Mouse (Mus musculus): ENCODE results near the gene Atg4a-ps.

DNA sequence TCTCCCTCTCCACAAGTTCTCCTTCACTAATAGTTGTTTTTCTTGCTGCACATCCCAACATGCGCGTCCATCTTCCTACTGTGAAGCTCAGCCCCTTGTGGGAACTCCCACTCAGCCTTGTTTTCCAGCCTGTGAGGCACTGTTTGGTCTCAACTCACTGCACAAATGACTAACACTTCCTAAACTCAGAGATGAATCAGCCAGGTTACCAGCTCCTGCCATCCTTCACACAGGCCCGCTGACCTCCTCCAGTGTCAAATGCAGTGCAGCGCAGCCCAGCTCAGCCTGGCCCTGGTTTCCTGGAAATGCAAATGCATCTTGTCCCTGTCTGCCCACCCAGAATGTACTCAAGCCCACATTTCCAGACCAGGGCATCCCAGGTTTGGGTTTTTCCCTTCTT lies 36.6 kb upstream of the Atg4a-ps start:
- TF ChIP-seq POLR2A (IDR thresholded peaks at IDR 0.05; ENCODE audit: low read depth, low read length) (no peak), CHD1 (IDR thresholded peaks at IDR 0.05; ENCODE audit: low read depth, low read length) (no peak), PAX5 (IDR thresholded peaks at IDR 0.05; ENCODE audit: low read length) (no peak), CTCF (conservative IDR thresholded peaks at IDR 0.05 in 1 of 2, IDR thresholded peaks at IDR 0.05 in 1 of 2; ENCODE audit: low read depth in 2 of 2, low read length in 2 of 2) (no peak), MAFK (IDR thresholded peaks at IDR 0.05; ENCODE audit: insufficient replicate concordance, low read length) (no peak), JUND (conservative IDR thresholded peaks at IDR 0.05; ENCODE audit: low read depth, low read length) (no peak), MAX (IDR thresholded peaks at IDR 0.05; ENCODE audit: low read length) (no peak), TCF12 (IDR thresholded peaks at IDR 0.05; ENCODE audit: low read depth, low read length) (no peak), ZC3H11A (IDR thresholded peaks at IDR 0.05; ENCODE audit: low read depth, low read length) (no peak), ZMIZ1 (IDR thresholded peaks at IDR 0.05; ENCODE audit: low read depth, low read length) (no peak), UBTF (IDR thresholded peaks at IDR 0.05; ENCODE audit: low read depth, low read length) (no peak)

Data from CH12.LX (cell line).